Mouse (Mus musculus): Measurements from ENCODE around the gene Surf1.

DNA sequence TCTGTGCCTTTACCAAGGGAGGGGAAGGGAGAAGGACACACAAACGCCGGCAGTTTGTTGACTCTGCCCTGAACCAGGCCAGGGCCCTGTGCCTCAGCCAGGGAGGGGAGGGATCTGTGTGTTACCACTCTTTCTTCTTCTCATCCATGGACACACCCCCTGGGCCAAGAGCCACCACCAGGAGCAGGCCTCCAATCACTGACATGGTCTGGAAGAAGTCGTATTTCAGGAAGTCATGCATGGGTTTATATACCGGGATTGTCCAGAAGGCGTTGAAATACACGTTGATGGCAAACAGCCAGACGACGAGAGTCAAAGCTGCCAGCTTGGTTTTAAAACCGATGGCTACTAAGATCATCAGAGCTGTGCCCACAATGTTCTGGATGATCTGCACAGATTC, 5.5 kb upstream of the Surf1 start:
- TF ChIP-seq CTCF (IDR thresholded peaks at IDR 0.05; ENCODE audit: low read depth) (no peak), EP300 (IDR thresholded peaks at IDR 0.05; ENCODE audit: low read depth) (no peak)
